Mouse (Mus musculus): ENCODE data around the gene Spata32. TPM values are rescaled to one million over a fixed set of nuclear protein-coding genes. Genes with fewer than 3 reads are reported as not detected.

The Spata32 gene
- not detected for total RNA-seq (2021)

GRCm38 (mm10) chr11:103217790-103218516 lies at the start of gene Spata32:
Gene Spata32 (minus strand): TSS chr11:103218432.
- peak; percentile 63 for DNase-seq

GRCm38 (mm10) chr11:103267346-103268219 lies 49.4 kb upstream of the Spata32 start, which contains the start of gene Map3k14:
Gene Map3k14 (minus strand): TSS chr11:103267472.
- DNase-seq, result peak; percentile 100

GRCm38 (mm10) chr11:103266729-103267345 lies 48.6 kb upstream of the Spata32 start:
- DNase-seq, result no peak

GRCm38 (mm10) chr11:103265856-103266255 lies 47.6 kb upstream of the Spata32 start:
- no peak for DNase-seq

- DNase-seq, result no peak
Measured at GRCm38 (mm10) chr11:103265211-103265610, 47.0 kb upstream of the Spata32 start.

GRCm38 (mm10) chr11:103264427-103265005 lies 46.3 kb upstream of the Spata32 start:
- DNase-seq, result no peak

GRCm38 (mm10) chr11:103263551-103263950 lies 45.3 kb upstream of the Spata32 start:
- DNase-seq, result no peak

- no peak for DNase-seq
Measured at GRCm38 (mm10) chr11:103262412-103263267, 44.4 kb upstream of the Spata32 start.

GRCm38 (mm10) chr11:103261671-103262411 lies 43.6 kb upstream of the Spata32 start:
- DNase-seq, result peak; percentile 67

- DNase-seq, result no peak
Measured at GRCm38 (mm10) chr11:103260515-103261192, 42.4 kb upstream of the Spata32 start.

GRCm38 (mm10) chr11:103260034-103260433 lies 41.8 kb upstream of the Spata32 start:
- DNase-seq, result no peak

- no peak for DNase-seq
Measured at GRCm38 (mm10) chr11:103257938-103258481, 39.8 kb upstream of the Spata32 start.

- DNase-seq, result no peak
Measured at GRCm38 (mm10) chr11:103253605-103254004, 35.4 kb upstream of the Spata32 start.

- DNase-seq, result no peak
Measured at GRCm38 (mm10) chr11:103252380-103252779, 34.1 kb upstream of the Spata32 start.

- DNase-seq, result no peak
Measured at GRCm38 (mm10) chr11:103250324-103250723, 32.1 kb upstream of the Spata32 start.

GRCm38 (mm10) chr11:103249509-103249908 lies 31.3 kb upstream of the Spata32 start:
- no peak for DNase-seq

GRCm38 (mm10) chr11:103248837-103249236 lies 30.6 kb upstream of the Spata32 start:
- DNase-seq, result no peak

GRCm38 (mm10) chr11:103247504-103248177 lies 29.4 kb upstream of the Spata32 start:
- DNase-seq, result peak; percentile 90

GRCm38 (mm10) chr11:103246731-103247290 lies 28.6 kb upstream of the Spata32 start:
- DNase-seq, result no peak
